Mouse (Mus musculus) neural tube, postnatal 0 days (tissue): Measurements from ENCODE around the gene Spta1. TPM values are rescaled to one million over a fixed set of nuclear protein-coding genes. Genes with fewer than 3 reads are reported as not detected.

Experiments used
- polyA plus RNA-seq: library from polyadenylated mRNA; unstranded; fragments of >200 nt; fragmentation: Nextera tagmentation; extraction: Ambion mirVana; gene quantifications from 2 replicates; pipeline ENCODE4 v1.2.1, GENCODE M21; 2015

Gene Spta1
- polyA plus RNA-seq: not detected in 2 replicates

GRCm38 (mm10) chr1:174172605-174173004 lies at the start of gene Spta1:
Gene Spta1, plus strand, starts transcription at chr1:174172776.

GRCm38 (mm10) chr1:174131217-174131616 lies 41.4 kb upstream of the Spta1 start, which contains the start of gene Olfr424:
Gene Olfr424, plus strand, starts transcription at chr1:174131517.

GRCm38 (mm10) chr1:174155333-174155732 lies 17.2 kb upstream of the Spta1 start, which contains the start of gene Olfr420:
Gene Olfr420, plus strand, starts transcription at chr1:174155633.

GRCm38 (mm10) chr1:174251961-174252360 lies 79.4 kb downstream of the Spta1 start, which contains the start of gene Olfr419:
Gene Olfr419, minus strand, starts transcription at chr1:174252061.

Other genes starting within 250 kb of the Spta1 start
- 2.5 TPM in 2 replicates for gene Mndal, start 230.3 kb upstream of the Spta1 start, polyA plus RNA-seq
- gene Ifi203, start 230.1 kb upstream of the Spta1 start, polyA plus RNA-seq: 0.94 and 2.3 TPM in 2 replicates
- gene Ifi202b, start 190.0 kb upstream of the Spta1 start, polyA plus RNA-seq: not detected in 2 replicates
- 0.12 TPM in 1 of 2 replicates, not detected in the other for gene Ifi205, start 141.0 kb upstream of the Spta1 start, polyA plus RNA-seq
- not detected in 2 replicates for gene Olfr433, start 132.1 kb upstream of the Spta1 start, polyA plus RNA-seq
- not detected in 2 replicates for gene Olfr432, start 123.6 kb upstream of the Spta1 start, polyA plus RNA-seq
- gene Olfr430, start 106.2 kb upstream of the Spta1 start, polyA plus RNA-seq: not detected in 2 replicates
- not detected in 2 replicates for gene Olfr429, start 88.4 kb upstream of the Spta1 start, polyA plus RNA-seq
- gene Olfr427, start 75.9 kb upstream of the Spta1 start, polyA plus RNA-seq: not detected in 2 replicates
- not detected in 2 replicates for gene Olfr231, start 51.6 kb upstream of the Spta1 start, polyA plus RNA-seq
- not detected in 2 replicates for gene Olfr424, start 41.3 kb upstream of the Spta1 start, polyA plus RNA-seq
- not detected in 2 replicates for gene Olfr420, start 17.1 kb upstream of the Spta1 start, polyA plus RNA-seq
- gene Olfr419, start 79.3 kb downstream of the Spta1 start, polyA plus RNA-seq: not detected in 2 replicates
- not detected in 2 replicates for gene Mptx1, start 157.7 kb downstream of the Spta1 start, polyA plus RNA-seq
- gene Olfr417, start 192.3 kb downstream of the Spta1 start, polyA plus RNA-seq: not detected in 2 replicates
- gene Olfr248, start 218.3 kb downstream of the Spta1 start, polyA plus RNA-seq: not detected in 2 replicates